Mouse (Mus musculus): ENCODE measurements around the gene Fgf15. TPM values are rescaled to one million over a fixed set of nuclear protein-coding genes. Genes with fewer than 3 reads are reported as not detected.

Fgf15 gene
- polyA plus RNA-seq, 1 experiment: not detected

DNA sequence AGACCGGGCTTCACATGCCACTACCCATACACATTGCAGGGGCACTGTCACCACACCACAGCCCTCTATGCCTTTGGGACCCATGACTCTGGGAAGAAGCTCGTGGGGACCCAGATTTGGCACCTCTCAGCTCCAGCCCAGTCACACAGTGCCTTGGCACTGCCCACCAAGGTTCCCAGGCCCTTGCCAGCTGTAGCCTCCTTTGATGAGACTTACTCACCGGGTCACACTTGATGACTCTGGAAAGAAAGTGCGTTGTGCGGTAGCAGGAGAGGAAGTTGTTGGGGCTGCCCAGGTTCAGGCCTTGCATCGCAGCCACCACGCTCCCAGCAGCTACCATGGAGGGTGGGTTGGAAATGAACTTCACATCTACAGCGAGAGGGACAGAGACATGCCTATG is 37.5 kb downstream of the Fgf15 start:
- 76% methylated on average over 8 of the region's 8 CpGs for WGBS

GRCm38 (mm10) chr7:144934901-144935300 is 38.6 kb downstream of the Fgf15 start:
- TF ChIP-seq POLR2A (IDR thresholded peaks at IDR 0.05; ENCODE audit: borderline replicate concordance, insufficient read depth, low read length): no peak
- no peak for TF ChIP-seq CTCF (IDR thresholded peaks at IDR 0.05; ENCODE audit: borderline replicate concordance, insufficient read depth, low read depth, low read length)
- Histone ChIP-seq H3K4me1 (ENCODE audit: control insufficient read depth, insufficient read depth, low read length) (peaks cover 31% of the 10 kb centered on the region), H3K27me3 (ENCODE audit: control insufficient read depth, insufficient read depth, low read length) (no peaks in the 10 kb centered on the region), H3K27ac (ENCODE audit: insufficient read depth, low read length) (no peak overlapping the region), H3K4me3 (replicated peaks; ENCODE audit: insufficient read depth, low read depth, low read length) (no peak overlapping the region)
- no peak for DNase-seq
- WGBS: 44% methylated on average over 5 of the region's 5 CpGs

More for the DNA sequence above, 37.5 kb downstream of the Fgf15 start:
- H3K27ac ChIP-seq (ENCODE audit: insufficient read depth, low read length): no peak overlapping the region
- DNase-seq: no peak
- TF ChIP-seq POLR2A (IDR thresholded peaks at IDR 0.05; ENCODE audit: borderline replicate concordance, insufficient read depth, low read length) (no peak), CTCF (IDR thresholded peaks at IDR 0.05; ENCODE audit: borderline replicate concordance, insufficient read depth, low read depth, low read length) (no peak)
- no peak overlapping the region for H3K4me3 ChIP-seq (replicated peaks; ENCODE audit: insufficient read depth, low read depth, low read length)
- no peaks in the 10 kb centered on the region for H3K27me3 ChIP-seq (ENCODE audit: control insufficient read depth, insufficient read depth, low read length)
- peaks cover 40% of the 10 kb centered on the region for H3K4me1 ChIP-seq (ENCODE audit: control insufficient read depth, insufficient read depth, low read length)

GRCm38 (mm10) chr7:144935563-144935962 is 39.2 kb downstream of the Fgf15 start:
- peak; percentile 82 to 89 for DNase-seq
- 21% methylated on average over 5 of the region's 5 CpGs for WGBS
- TF ChIP-seq POLR2A (IDR thresholded peaks at IDR 0.05; ENCODE audit: borderline replicate concordance, insufficient read depth, low read length): peak; percentile 35; the same call in 1 of the 2 replicates
- TF ChIP-seq CTCF (IDR thresholded peaks at IDR 0.05; ENCODE audit: borderline replicate concordance, insufficient read depth, low read depth, low read length): peak; percentile 78
- Histone ChIP-seq H3K4me3 (replicated peaks; ENCODE audit: insufficient read depth, low read depth, low read length) (no peak overlapping the region), H3K4me1 (ENCODE audit: control insufficient read depth, insufficient read depth, low read length) (peaks cover 31% of the 10 kb centered on the region), H3K27me3 (ENCODE audit: control insufficient read depth, insufficient read depth, low read length) (no peaks in the 10 kb centered on the region), H3K27ac (ENCODE audit: insufficient read depth, low read length) (peak overlapping the region; percentile 45)

DNA sequence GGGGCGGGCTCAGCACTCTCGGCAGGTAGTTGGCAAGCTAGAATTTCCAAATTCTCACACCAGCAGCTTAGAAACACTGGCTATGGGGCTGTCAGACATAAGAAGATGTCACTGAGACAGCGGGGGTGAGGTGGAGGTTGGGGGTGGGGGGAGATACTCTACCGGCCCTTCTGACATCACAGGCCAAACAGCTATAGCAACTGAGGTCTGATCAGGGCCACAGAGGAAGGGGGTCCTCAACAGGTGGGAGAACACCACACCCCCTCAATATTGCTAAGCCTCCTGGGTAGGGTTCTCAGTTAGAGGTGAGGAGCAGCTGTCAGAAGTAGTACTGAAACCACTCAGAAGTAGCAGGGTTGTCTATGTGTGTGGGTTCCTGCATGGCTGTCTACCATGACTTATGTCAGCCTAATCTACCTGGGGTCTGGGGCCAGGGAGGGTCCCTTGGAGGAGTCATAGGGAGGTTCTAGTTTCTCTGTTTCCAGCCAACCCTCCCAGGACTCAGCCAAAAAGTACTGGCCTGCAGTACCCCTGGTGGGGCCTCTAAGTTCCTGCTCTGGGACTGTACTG is 40.1 kb downstream of the Fgf15 start:
- 20% methylated on average over 4 of the region's 4 CpGs for WGBS
- peaks cover 30% of the 10 kb centered on the region for H3K4me1 ChIP-seq (ENCODE audit: control insufficient read depth, insufficient read depth, low read length)
- H3K27ac ChIP-seq (ENCODE audit: insufficient read depth, low read length): peak overlapping the region; percentile 45; the same call in 1 of the 2 replicates
- H3K27me3 ChIP-seq (ENCODE audit: control insufficient read depth, insufficient read depth, low read length): peaks cover 1% of the 10 kb centered on the region; the same call in 1 of the 2 replicates
- H3K4me3 ChIP-seq (replicated peaks; ENCODE audit: insufficient read depth, low read depth, low read length): no peak overlapping the region
- TF ChIP-seq POLR2A (IDR thresholded peaks at IDR 0.05; ENCODE audit: borderline replicate concordance, insufficient read depth, low read length) (no peak), CTCF (IDR thresholded peaks at IDR 0.05; ENCODE audit: borderline replicate concordance, insufficient read depth, low read depth, low read length) (no peak)
- DNase-seq: no peak

- WGBS: under 1% methylated on average over 20 of the region's 20 CpGs
Observed at GRCm38 (mm10) chr7:144937490-144937889, 41.2 kb downstream of the Fgf15 start.

DNA sequence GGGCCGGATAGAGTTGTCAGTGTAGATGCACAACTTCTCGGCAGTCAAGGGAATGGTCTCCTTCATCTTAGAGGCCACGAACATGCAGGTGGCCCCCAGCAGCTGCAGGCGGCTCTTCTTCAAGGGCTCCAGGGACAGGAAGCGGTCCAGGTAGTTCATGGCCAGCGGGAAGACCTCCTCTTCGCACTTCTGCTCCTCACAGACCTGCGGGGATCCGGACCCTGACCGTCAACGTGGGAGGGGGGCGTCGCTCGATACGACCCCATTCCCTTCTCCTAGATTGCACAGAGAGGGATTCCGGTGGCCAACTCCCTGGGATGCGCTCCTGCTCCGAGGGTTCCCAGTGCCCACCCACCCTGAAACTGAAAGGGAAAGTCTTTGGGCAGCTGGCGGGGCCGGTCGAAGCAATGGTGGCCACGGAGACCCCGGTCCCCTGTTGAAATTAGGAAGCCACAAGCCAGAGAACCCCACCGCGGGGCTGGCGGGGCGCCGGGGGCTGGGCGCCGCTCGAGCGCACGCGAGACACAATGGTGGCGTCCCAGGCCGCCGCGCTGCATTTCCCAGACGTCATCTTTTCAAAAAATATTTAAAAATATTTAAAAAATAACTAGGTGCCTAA is 41.7 kb downstream of the Fgf15 start:
- Histone ChIP-seq H3K4me3 (replicated peaks; ENCODE audit: insufficient read depth, low read depth, low read length) (peak overlapping the region; percentile 87), H3K27me3 (ENCODE audit: control insufficient read depth, insufficient read depth, low read length) (peaks cover 3% of the 10 kb centered on the region; the same call in 1 of the 2 replicates), H3K4me1 (ENCODE audit: control insufficient read depth, insufficient read depth, low read length) (peaks cover 27% of the 10 kb centered on the region), H3K27ac (ENCODE audit: insufficient read depth, low read length) (peak overlapping the region; percentile 42)
- 1% methylated on average over 39 of the region's 39 CpGs for WGBS
- no peak for DNase-seq
- TF ChIP-seq POLR2A (IDR thresholded peaks at IDR 0.05; ENCODE audit: borderline replicate concordance, insufficient read depth, low read length) (no peak), CTCF (IDR thresholded peaks at IDR 0.05; ENCODE audit: borderline replicate concordance, insufficient read depth, low read depth, low read length) (no peak)

More at GRCm38 (mm10) chr7:144937490-144937889, 41.2 kb downstream of the Fgf15 start:
- peaks cover 2% of the 10 kb centered on the region; the same call in 1 of the 2 replicates for H3K27me3 ChIP-seq (ENCODE audit: control insufficient read depth, insufficient read depth, low read length)
- H3K4me1 ChIP-seq (ENCODE audit: control insufficient read depth, insufficient read depth, low read length): peaks cover 23% of the 10 kb centered on the region
- H3K4me3 ChIP-seq (replicated peaks; ENCODE audit: insufficient read depth, low read depth, low read length): peak overlapping the region; percentile 87
- peak overlapping the region; percentile 42 for H3K27ac ChIP-seq (ENCODE audit: insufficient read depth, low read length)
- TF ChIP-seq POLR2A (IDR thresholded peaks at IDR 0.05; ENCODE audit: borderline replicate concordance, insufficient read depth, low read length) (peak; percentile 72), CTCF (IDR thresholded peaks at IDR 0.05; ENCODE audit: borderline replicate concordance, insufficient read depth, low read depth, low read length) (peak; percentile 98)
- DNase-seq: peak; percentile 90 to 92

GRCm38 (mm10) chr7:144938661-144939343 is 42.5 kb downstream of the Fgf15 start:
- H3K27me3 ChIP-seq (ENCODE audit: control insufficient read depth, insufficient read depth, low read length): peaks cover 3% of the 10 kb centered on the region; the same call in 1 of the 2 replicates
- no peak overlapping the region for H3K27ac ChIP-seq (ENCODE audit: insufficient read depth, low read length)
- 2% methylated on average over 32 of the region's 32 CpGs for WGBS
- H3K4me3 ChIP-seq (replicated peaks; ENCODE audit: insufficient read depth, low read depth, low read length): peak overlapping the region; percentile 87
- no peak for DNase-seq
- TF ChIP-seq POLR2A (IDR thresholded peaks at IDR 0.05; ENCODE audit: borderline replicate concordance, insufficient read depth, low read length) (no peak), CTCF (IDR thresholded peaks at IDR 0.05; ENCODE audit: borderline replicate concordance, insufficient read depth, low read depth, low read length) (no peak)
- H3K4me1 ChIP-seq (ENCODE audit: control insufficient read depth, insufficient read depth, low read length): peaks cover 25% of the 10 kb centered on the region

Data from cerebellum, adult 2 months (tissue).